Mouse (Mus musculus) myocyte (in vitro differentiated cells): ENCODE data around the gene Anapc11.

ENCODE experiments used
- E2F4 ChIP-seq: IDR thresholded peaks from one replicate; pipeline ENCODE4 v1.6.1; 2011; ENCODE audit warnings: mild to moderate bottlenecking, control low read depth, moderate library complexity; ENCODE audit not compliant: insufficient read depth
- POLR2A ChIP-seq: IDR thresholded peaks from one replicate; pipeline ENCODE4 v1.6.1; 2011; ENCODE audit warnings: low read depth, mild to moderate bottlenecking, control low read depth, moderate library complexity; ENCODE audit not compliant: insufficient read length
- USF1 ChIP-seq: IDR thresholded peaks from one replicate; pipeline ENCODE4 v1.6.1; 2011; ENCODE audit warnings: low read depth, mild to moderate bottlenecking, control low read depth, moderate library complexity

DNA sequence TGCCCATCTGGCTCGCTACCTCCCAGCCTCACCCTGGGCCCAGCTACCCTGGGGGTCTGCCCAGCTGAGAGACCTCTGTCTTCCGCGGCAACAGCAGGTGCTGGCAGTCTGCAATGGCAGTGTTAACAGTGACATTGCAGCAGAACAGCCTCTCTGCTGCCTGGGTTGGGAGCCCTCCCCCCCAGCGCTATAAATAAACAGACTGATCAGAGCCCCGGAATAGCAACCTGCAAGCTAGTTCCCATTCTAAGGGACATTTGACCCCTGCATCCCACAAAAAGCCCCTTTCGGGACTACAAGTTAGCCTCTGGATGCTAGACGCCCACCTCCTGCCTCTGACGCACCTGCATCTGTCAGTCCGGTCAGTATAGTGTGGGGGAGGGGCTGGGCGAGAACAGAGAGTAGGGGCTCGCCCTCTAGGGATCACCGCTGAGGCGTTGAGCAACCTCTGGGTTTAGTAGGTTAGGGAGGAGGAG, 49.8 kb downstream of the Anapc11 start, which contains the start of gene Myadml2:
- no peak for TF ChIP-seq POLR2A
- no peak for TF ChIP-seq USF1
- TF ChIP-seq E2F4: no peak
